Comparison of ENCODE assay signal across 8 mouse cellular contexts in genomic region chr5:129454802-129455528, GRCm38 (mm10). TPM values are rescaled to one million over a fixed set of nuclear protein-coding genes. Genes with fewer than 3 reads are reported as not detected.
DNase-seq lines count a peak whose midpoint lies in the region; ATAC-seq and TF ChIP-seq lines count a peak whose summit lies in the region.

No protein-coding gene starts in this region.

- H3K4me2 ChIP-seq in hindbrain, embryonic 11.5 days (replicated peaks; ENCODE audit: low read depth, low read length) = peak overlapping the region; percentile 35
- peak overlapping the region; percentile 37; the same call in 1 of the 2 replicates for H3K4me2 ChIP-seq in lung, embryonic 14.5 days

- H3K9ac ChIP-seq in hindbrain, embryonic 11.5 days (ENCODE audit: low read depth, low read length) = no peak overlapping the region
- no peak overlapping the region for H3K9ac ChIP-seq in lung, embryonic 14.5 days

- H3K4me3 ChIP-seq in hindbrain, embryonic 11.5 days (ENCODE audit: low read depth, low read length) = no peak overlapping the region
- peak overlapping the region; percentile 14; the same call in 1 of the 2 replicates for H3K4me3 ChIP-seq in lung, embryonic 14.5 days (ENCODE audit: low read depth, low read length)
- H3K4me3 ChIP-seq in thymus, adult 2 months (ENCODE audit: control insufficient read depth, insufficient read depth, low read length) = no peak overlapping the region

- TF ChIP-seq POLR2A in thymus, adult 2 months (IDR thresholded peaks at IDR 0.05; ENCODE audit: control insufficient read depth, extremely low read depth, insufficient read depth, low read length, poor library complexity) = no peak

- no peaks in the 10 kb centered on the region for H3K27me3 ChIP-seq in hindbrain, embryonic 11.5 days (ENCODE audit: control insufficient read depth, insufficient read depth, low read length)
- no peaks in the 10 kb centered on the region; the same call in 1 of the 2 replicates for H3K27me3 ChIP-seq in lung, embryonic 14.5 days (ENCODE audit: insufficient read depth, low read length)
- H3K27me3 ChIP-seq in thymus, adult 2 months (ENCODE audit: control insufficient read depth, insufficient read depth, low read length) = no peaks in the 10 kb centered on the region

- ATAC-seq in hindbrain, embryonic 11.5 days (ENCODE audit: low FRiP score) = peak; percentile 73; the same call in 1 of the 2 replicates
- peak; percentile 97 for ATAC-seq in lung, embryonic 14.5 days (ENCODE audit: insufficient read depth)

- no peak for TF ChIP-seq CTCF in lung, embryonic 14.5 days (IDR thresholded peaks at IDR 0.05; ENCODE audit: low read depth)
- TF ChIP-seq CTCF in thymus, adult 2 months (IDR thresholded peaks at IDR 0.05; ENCODE audit: borderline replicate concordance, control insufficient read depth, extremely low read depth, insufficient read depth, low read length, poor library complexity) = no peak

- WGBS in hindbrain, embryonic 11.5 days = 16% methylated on average over 13 of the region's 13 CpGs
- WGBS in lung, embryonic 14.5 days = 9% methylated on average over 13 of the region's 13 CpGs
- WGBS in thymus, adult 2 months = 13% methylated on average over 13 of the region's 13 CpGs

- H3K4me1 ChIP-seq in hindbrain, embryonic 11.5 days (replicated peaks; ENCODE audit: control insufficient read depth, insufficient read depth, low read length) = peaks cover 5% of the 10 kb centered on the region; the same call in 1 of the 2 replicates
- no peaks in the 10 kb centered on the region for H3K4me1 ChIP-seq in lung, embryonic 14.5 days (ENCODE audit: insufficient read depth)
- no peaks in the 10 kb centered on the region for H3K4me1 ChIP-seq in thymus, adult 2 months (replicated peaks; ENCODE audit: control insufficient read depth, insufficient read depth, low read length)

- DNase-seq in adipocyte (ENCODE audit: low spot score) = peak; percentile 75
- peak; percentile 87 to 89 for DNase-seq in cerebellum, postnatal 25 days
- peak; percentile 40 to 48 for DNase-seq in frontal cortex, postnatal 25 days (ENCODE audit: low spot score in 2 of 2)
- DNase-seq in hindbrain, embryonic 11.5 days (ENCODE audit: low spot score) = peak; percentile 82
- DNase-seq in layer of hippocampus, adult 9-10 months (ENCODE audit: low spot score) = peak; percentile 41
- peak; percentile 91 for DNase-seq in lung, embryonic 14.5 days
- peak; percentile 94 for DNase-seq in retina, postnatal 1 day
- DNase-seq in thymus, adult 2 months = no peak

- H3K36me3 ChIP-seq in hindbrain, embryonic 11.5 days (ENCODE audit: control insufficient read depth, insufficient read depth, low read length) = no peaks in the 10 kb centered on the region
- H3K36me3 ChIP-seq in lung, embryonic 14.5 days (ENCODE audit: insufficient read depth) = no peaks in the 10 kb centered on the region
- H3K36me3 ChIP-seq in thymus, adult 2 months (ENCODE audit: control insufficient read depth, insufficient read depth, low read length) = no peaks in the 10 kb centered on the region

- H3K27ac ChIP-seq in hindbrain, embryonic 11.5 days (ENCODE audit: low read depth, low read length) = peak overlapping the region; percentile 19; the same call in 1 of the 2 replicates
- H3K27ac ChIP-seq in lung, embryonic 14.5 days (ENCODE audit: low read depth) = peak overlapping the region; percentile 54
- no peak overlapping the region for H3K27ac ChIP-seq in thymus, adult 2 months (ENCODE audit: control insufficient read depth, insufficient read depth, low read length)

- H3K9me3 ChIP-seq in hindbrain, embryonic 11.5 days (ENCODE audit: control insufficient read depth, low read length) = no peaks in the 10 kb centered on the region
- no peaks in the 10 kb centered on the region for H3K9me3 ChIP-seq in lung, embryonic 14.5 days (ENCODE audit: low read depth, low read length)

RNA-seq across cellular contexts. Expression of gene Sfswap, which starts 46.1 kb away (rescaled TPM):
- 46.1 and 59.0 TPM in 2 replicates for polyA plus RNA-seq in hindbrain, embryonic 11.5 days (2014; fragmentation: Nextera tagmentation; extraction: Ambion mirVana)
- 52.4 and 57.3 TPM in 2 replicates for polyA plus RNA-seq in lung, embryonic 14.5 days (2014; fragmentation: Nextera tagmentation; extraction: Ambion mirVana)
- polyA plus RNA-seq in thymus, adult 2 months (2012; rRNA removed) = 149 and 160 TPM in 2 replicates
